Mouse (Mus musculus): Measurements from ENCODE around the gene D430041D05Rik.

DNA sequence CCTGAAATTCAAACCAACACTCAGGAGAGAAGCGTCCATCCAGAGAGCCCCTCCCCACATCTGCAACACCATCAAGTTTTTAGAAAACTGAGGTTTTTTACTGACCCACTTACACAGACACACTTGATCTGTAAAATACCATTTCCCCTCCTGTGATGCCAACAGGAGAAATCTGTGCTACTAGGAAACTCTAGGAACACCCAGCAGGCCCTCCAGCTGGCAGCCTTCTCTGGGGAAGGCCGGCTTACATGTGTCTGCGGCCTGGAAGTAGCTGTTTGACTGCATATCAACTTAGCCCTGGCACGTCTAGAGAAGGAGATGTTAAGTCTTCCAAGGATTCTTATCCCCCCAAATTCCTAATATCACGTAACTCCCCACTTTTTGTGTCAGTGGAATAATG is 105.1 kb downstream of the D430041D05Rik start:
- TF ChIP-seq MAFK (IDR thresholded peaks at IDR 0.05; ENCODE audit: insufficient read depth, low read depth, low read length) (no peak), HCFC1 (IDR thresholded peaks at IDR 0.05; ENCODE audit: borderline replicate concordance, insufficient read depth, low read length) (no peak), ZNF384 (IDR thresholded peaks at IDR 0.05; ENCODE audit: low read depth, low read length) (no peak), CHD2 (IDR thresholded peaks at IDR 0.05; ENCODE audit: low read depth, low read length) (no peak), ZC3H11A (IDR thresholded peaks at IDR 0.05; ENCODE audit: borderline replicate concordance, low read depth, low read length) (no peak)

All from ES-E14 (cell line).